Mouse (Mus musculus) urinary bladder, postnatal 0 days (tissue): ENCODE results near the gene Dnase1. TPM values are rescaled to one million over a fixed set of nuclear protein-coding genes. Genes with fewer than 3 reads are reported as not detected.

Source experiments
- microRNA-seq: library from miRNA; unstranded; fragments of <30 nt; microRNA quantifications from one replicate; pipeline ENCODE4, GENCODE M21; 2016
- polyA plus RNA-seq: library from polyadenylated mRNA; unstranded; fragments of >200 nt; fragmentation: Nextera tagmentation; extraction: Ambion mirVana; gene quantifications from 2 replicates; pipeline ENCODE4 v1.2.1, GENCODE M21; 2015

Gene Dnase1
- 0.95 and 1.9 TPM in 2 replicates for polyA plus RNA-seq

DNA sequence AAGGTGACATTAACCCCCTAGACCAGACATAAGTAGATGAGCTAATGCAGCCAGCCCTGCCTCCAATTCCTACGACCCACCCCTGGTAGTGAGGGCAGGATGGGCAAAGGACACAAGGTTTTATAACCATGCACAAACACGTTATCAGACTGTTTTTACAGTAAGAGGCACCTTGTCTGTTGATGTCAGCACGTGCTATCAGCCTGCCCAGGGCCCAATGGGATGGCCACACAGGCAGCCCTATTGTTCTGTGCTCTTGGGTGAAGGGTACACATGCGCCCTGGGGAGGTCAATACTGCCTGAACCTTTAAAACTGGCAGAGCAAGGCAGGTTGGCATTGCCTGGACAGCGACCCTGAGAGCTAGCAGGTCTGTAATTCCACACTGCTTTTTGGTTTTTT, at the start of gene Dnase1:
Dnase1 (plus strand) TSS at position 136 of the 400 bp plus-strand sequence.

DNA sequence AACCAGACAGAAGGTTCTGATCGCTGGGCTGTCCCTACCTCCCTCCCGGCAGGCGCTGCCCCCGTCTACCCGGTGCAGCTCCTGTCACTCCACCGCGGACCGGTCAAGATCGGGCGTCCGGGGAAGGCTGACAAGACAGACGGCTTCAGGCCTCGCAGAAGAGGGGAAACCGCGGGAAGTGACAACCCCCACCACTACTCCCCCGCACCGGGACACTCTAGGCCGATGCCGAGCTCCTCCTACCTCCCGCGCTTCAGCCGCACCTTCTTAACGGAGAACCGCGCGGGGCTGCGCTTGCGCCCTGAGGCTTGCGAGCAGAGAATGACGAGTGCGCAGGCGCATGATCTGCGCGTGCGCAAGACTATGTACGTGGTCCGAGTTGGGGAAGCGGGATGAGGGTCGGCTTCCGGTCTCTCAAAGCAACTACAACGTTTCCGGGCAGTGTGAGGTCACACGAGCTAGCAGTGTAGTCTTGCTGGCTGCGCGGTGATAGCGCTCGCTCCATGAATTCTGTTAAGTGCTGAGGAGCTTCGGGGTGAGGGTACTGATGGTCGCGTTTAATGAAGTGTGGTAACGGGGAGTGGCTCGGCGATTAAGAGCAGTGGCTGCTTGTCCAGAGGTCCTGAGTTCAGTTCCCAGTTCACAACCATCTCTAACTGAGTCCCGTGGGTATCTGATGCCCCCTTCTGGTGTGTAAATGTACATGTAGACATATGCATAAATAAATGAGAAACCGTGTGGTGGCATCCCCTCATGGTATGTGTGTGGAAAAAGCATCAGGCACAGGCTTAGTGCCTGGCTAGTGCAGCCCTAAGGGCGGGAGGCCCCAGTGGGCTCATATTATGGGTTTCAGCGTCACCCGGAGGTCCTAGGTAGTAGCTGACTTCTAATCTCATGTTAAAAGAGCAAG, 33.0 kb upstream of the Dnase1 start, which contains the start of gene Slx4:
Slx4 (minus strand) TSS at position 282 of the 910 bp plus-strand sequence.

DNA sequence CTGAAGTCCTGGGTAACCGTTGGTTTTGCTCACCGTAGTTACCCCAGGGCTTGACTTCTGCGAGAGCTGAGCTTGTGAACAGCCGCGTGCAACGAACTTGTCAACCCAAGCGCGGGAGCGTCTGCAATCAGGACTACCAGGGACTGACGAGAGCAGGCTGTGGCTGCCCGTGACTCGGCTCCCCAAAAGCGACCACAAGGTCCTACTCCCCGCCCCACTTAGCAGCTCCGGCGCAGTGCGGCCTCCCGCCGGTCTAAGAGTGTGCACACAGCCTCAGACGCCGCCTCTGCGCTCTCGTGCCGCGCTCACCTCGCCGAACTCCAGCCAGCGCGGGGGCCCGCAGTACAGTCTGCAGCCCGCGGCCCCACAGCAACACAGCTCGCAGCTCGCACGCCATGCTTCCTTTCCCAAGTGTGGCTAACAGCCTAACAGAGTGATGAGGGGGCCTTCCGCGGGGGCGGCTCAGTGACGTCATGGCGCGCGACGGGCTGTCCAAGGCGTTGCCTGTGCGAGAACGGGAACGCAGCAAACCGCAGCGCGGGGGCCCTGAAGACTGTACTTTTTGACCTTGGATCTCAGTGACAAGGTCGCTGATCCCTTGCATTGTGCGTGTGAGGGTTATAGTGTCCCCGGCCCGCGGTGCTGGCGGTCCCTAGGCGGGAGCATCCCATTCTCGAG, 40.8 kb downstream of the Dnase1 start, which contains the start of gene Trap1:
Trap1 (minus strand) TSS at position 444 of the 678 bp plus-strand sequence.

Small RNA genes within 50 kb of the gene (microRNA-seq; reads per million reads assigned to microRNA genes)
- not detected for gene Gm23413

Other genes with a start within 250 kb of the Dnase1 start
- gene Olfr15, start 206.1 kb upstream of the Dnase1 start, polyA plus RNA-seq, result not detected in 2 replicates
- 0.54 TPM in 2 replicates for gene Zfp174, start 189.7 kb upstream of the Dnase1 start, polyA plus RNA-seq
- 25.9 and 27.3 TPM in 2 replicates for gene Naa60, start 164.6 kb upstream of the Dnase1 start, polyA plus RNA-seq
- 2.5 and 3.3 TPM in 2 replicates for gene Zfp597, start 152.4 kb upstream of the Dnase1 start, polyA plus RNA-seq
- gene Gm20695, start 152.3 kb upstream of the Dnase1 start, polyA plus RNA-seq, result 1.0 and 1.3 TPM in 2 replicates
- gene 1700037C18Rik, start 128.3 kb upstream of the Dnase1 start, polyA plus RNA-seq, result 5.9 and 6.4 TPM in 2 replicates
- 13.7 and 14.4 TPM in 2 replicates for gene Cluap1, start 128.1 kb upstream of the Dnase1 start, polyA plus RNA-seq
- gene Nlrc3, start 60.3 kb upstream of the Dnase1 start, polyA plus RNA-seq, result 0.25 and 0.40 TPM in 2 replicates
- gene Slx4, start 33.2 kb upstream of the Dnase1 start, polyA plus RNA-seq, result 6.1 and 7.0 TPM in 2 replicates
- gene Trap1, start 40.9 kb downstream of the Dnase1 start, polyA plus RNA-seq, result 48.8 and 53.2 TPM in 2 replicates
- 16.0 and 17.7 TPM in 2 replicates for gene Crebbp, start 177.1 kb downstream of the Dnase1 start, polyA plus RNA-seq